Mouse (Mus musculus): Measurements from ENCODE around the gene Gpr4. TPM values are rescaled to one million over a fixed set of nuclear protein-coding genes. Genes with fewer than 3 reads are reported as not detected.

The Gpr4 gene
- total RNA-seq, 2 experiments from 2014 or later: 3.7 to 4.3 TPM

DNA sequence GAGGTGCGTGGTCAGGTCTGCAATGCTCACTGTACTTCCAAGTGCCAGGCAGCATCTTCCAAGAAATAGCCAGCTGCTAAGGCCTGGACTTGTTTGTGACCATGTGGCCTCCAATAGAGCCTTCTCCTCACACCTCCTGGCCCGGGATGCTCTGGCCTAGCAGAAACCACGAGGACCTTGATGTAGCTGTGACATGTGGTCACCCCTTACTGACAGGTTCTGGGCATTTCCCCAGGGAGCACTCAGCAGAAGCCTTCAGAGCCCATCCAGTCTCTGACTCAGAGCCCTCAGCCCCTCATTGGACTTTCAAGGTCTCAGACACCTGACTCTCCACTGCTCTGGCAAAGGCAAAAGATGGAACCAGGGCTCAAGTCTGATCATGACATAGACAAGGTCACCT is 32.7 kb downstream of the Gpr4 start:
- intact Hi-C loops (cut with DNase I): no loop called here
- no peak for DNase-seq (ENCODE audit: low spot score in 2 of 2)

DNA sequence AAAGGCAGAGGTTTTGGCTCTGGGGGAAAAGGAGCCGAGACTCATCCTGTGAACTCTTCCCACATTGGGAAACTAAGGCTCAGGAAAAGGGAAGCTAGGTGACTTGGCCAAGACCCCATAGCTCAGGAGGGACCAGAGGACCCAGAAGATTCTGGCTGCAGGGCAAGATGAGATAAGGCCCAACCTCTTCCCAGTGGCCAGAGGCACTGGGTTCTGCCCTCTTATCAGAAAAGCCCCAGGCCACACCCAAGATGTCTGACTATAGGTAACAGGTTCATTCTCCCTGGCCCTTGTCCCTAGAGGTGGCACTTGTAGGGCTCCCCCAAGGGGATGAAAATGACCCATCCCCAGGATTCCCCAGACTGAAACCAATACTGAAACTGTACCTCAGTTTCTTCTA is 34.5 kb downstream of the Gpr4 start:
- intact Hi-C loops (cut with DNase I): no loop called here
- DNase-seq (ENCODE audit: low spot score in 2 of 2): no peak

- DNase-seq (ENCODE audit: low spot score in 2 of 2): no peak
- intact Hi-C loops (cut with DNase I): no loop called here
Measured at GRCm38 (mm10) chr7:19247511-19247910, 35.2 kb downstream of the Gpr4 start.

DNA sequence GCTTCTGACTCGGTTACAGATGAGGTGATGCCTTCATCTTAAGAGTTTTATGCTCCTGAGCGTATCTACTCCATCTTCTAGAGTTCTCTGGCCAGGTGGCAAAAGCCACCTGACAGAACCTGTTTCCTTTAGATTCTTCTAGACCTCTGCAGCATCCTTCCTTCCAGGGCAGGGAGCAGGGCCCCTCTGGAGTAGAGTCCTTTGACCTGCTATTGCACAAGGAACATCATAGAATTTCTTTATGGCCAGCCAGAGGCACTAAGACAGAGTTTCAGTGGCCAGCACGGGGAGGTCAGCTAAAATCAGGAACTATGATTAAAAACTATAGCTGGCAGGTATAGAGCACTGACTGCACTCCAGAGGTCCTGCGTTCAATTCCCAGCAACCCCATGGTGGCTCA is 39.7 kb downstream of the Gpr4 start:
- no peak for DNase-seq (ENCODE audit: low spot score in 2 of 2)
- intact Hi-C loops (cut with DNase I): no loop called here

DNA sequence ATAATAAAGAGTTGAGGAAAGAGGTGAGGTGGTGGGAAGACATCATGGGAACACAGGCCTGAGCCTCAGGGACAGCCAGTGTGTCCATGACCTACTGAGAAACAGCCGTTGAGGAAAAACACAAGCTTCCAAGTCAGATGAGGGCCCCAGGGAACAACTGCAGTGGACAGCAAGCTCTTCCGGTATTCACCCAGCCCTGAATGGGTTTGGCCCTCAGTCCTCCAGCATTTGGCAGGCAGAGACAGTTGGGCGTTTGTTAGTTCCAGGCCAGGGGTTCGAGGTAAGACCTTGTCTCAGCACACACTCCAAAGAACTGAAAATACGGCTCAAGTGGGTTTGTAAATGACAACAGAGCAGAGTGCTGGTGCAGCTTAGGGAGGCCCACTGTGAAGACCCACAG is 41.1 kb downstream of the Gpr4 start:
- intact Hi-C loops (cut with DNase I): no loop called here
- DNase-seq (ENCODE audit: low spot score in 2 of 2): no peak

- no peak for DNase-seq (ENCODE audit: low spot score in 2 of 2)
- intact Hi-C loops (cut with DNase I): no loop called here
Measured at GRCm38 (mm10) chr7:19255395-19255794, 43.1 kb downstream of the Gpr4 start.

- intact Hi-C loops (cut with DNase I): no loop called here
- DNase-seq (ENCODE audit: low spot score in 2 of 2): no peak
Measured at GRCm38 (mm10) chr7:19256567-19256966, 44.2 kb downstream of the Gpr4 start.

DNA sequence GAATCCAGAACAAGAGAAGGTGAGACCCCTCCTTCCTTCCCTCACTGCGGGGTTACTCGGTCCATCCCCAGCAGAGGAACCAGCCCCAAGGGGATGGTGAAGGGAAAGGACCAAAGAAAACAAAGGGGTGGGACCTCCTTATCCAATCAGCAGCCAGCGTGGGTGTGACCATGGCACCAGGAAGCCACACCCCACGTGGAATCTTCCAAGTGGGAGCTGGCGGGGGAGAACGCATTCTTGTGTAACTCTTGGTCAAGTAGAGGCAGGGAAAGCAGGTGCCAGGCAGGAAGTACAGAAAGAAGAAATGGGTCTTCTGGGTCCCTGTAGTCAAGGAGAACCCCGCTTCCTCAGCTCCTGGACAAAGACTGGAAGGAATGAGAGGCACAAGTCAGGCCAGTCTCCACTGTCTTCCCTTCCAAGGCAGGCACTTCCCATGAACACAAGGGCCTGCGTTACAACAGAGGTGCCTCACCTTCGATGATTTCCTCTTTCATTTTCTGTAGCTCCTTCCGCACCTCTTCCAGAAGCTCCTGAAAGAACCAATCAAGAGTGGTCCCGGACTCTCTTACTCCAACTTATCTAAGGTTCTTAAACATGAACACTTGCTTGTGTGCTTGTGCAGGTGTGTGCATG is 45.2 kb downstream of the Gpr4 start:
- intact Hi-C loops (cut with DNase I): no loop called here
- peak; percentile 52 to 57 for DNase-seq (ENCODE audit: low spot score in 2 of 2)

- DNase-seq (ENCODE audit: low spot score in 2 of 2): peak in 1 of 2 experiments; percentile 20
- intact Hi-C loops (cut with DNase I): no loop called here
Measured at GRCm38 (mm10) chr7:19258336-19258735, 46.0 kb downstream of the Gpr4 start.

- DNase-seq (ENCODE audit: low spot score in 2 of 2): no peak
- intact Hi-C loops (cut with DNase I): no loop called here
Measured at GRCm38 (mm10) chr7:19265147-19265546, 52.8 kb downstream of the Gpr4 start.

DNA sequence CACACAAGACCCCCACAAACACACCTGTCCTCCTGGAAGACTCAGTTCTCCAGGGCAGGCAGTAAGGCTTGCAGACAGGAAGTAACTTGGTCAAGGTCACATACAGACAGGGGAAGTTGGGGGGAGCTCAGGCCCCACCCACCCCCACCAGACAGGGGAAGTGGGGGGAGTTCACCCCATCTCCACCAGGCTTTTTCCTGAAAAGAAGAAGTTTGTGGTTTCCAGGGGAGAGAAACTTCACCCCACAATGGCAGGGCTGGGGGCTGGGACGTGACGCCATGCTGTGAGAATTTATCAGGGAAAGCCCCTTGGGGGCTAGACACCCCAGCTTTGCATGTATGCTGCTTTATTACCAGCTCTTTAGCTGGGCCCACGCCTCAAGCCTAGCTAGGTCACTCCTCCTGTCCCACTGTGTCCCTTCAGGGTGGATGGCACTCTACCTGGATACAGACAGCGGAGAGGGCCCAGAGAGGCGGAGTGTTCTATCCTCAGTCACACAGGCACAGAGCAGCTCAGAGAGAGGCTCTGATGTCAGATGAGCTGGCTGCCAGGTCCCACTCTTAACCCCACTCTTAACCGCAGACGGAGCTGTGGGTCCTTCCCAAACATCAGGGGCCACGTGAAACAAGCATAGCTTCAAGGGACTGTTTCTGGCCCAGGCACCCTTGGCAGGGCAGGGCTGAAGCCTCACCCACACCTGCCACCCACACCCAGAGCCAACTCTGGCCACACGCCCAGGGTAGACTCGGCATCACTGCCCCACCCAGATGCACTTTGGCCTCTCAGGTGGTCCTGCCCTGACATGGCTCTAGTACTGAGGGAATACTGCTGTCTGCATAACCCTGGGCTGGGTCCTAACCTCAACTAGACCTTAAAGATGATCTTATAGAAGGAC is 53.8 kb downstream of the Gpr4 start:
- peak in 1 of 2 experiments; percentile 44 for DNase-seq (ENCODE audit: low spot score in 2 of 2)
- intact Hi-C loops (cut with DNase I): no loop called here

DNA sequence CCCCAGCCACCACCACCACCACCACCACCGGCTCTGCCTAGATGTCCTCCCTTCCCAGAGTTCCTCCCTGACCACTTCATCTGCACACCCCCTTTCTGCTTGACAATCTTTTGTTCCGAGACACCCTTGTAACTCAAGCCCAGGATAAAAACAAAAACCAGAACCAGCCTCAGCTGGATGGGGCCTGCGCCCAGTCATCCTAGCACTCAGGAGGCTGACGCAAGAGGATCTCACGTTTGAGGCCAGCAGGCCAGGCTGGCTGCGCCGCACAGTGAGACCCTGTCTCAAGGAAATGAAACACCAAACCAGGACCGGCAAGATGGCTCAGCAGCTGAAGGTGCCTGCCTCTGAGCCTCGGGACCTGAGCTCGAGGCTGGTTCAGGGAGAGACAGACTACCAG is 54.7 kb downstream of the Gpr4 start:
- intact Hi-C loops (cut with DNase I): no loop called here

DNA sequence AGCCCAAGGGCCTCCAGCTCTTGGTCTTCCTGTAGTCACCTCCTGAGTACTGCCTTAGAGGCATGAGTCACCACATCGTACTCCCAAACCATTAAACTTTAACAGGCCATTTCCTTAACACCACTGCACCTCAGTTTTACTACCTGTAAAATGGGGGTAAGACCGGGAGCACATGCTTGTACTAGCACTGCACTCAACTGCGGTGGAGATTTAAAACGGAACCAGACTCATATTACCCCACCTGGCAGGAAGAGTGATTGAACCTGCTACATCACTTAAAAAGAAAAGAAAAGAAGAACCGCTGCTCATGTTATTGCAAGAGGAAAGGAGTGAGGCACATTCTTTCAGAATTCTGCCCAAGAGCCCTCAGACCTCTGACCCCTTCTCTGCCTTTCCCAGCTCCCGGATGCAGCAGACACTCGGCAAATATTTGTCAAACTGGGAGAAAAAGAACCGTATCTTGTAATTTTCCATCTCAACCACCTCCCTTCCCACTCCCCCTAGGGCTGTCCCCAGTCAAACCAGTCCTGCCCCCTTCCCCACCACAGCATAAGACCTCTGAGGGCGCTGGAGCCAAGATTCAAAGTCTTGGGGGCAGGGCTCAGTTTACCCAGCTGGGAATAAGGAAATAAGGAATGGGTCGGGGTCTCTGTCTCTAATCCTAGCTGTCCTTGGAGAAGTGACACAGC is 56.8 kb downstream of the Gpr4 start:
- intact Hi-C loops (cut with DNase I): no loop called here
- no peak for DNase-seq (ENCODE audit: low spot score in 2 of 2)

More for the DNA sequence above, 54.7 kb downstream of the Gpr4 start:
- no peak for DNase-seq (ENCODE audit: low spot score in 2 of 2)

DNA sequence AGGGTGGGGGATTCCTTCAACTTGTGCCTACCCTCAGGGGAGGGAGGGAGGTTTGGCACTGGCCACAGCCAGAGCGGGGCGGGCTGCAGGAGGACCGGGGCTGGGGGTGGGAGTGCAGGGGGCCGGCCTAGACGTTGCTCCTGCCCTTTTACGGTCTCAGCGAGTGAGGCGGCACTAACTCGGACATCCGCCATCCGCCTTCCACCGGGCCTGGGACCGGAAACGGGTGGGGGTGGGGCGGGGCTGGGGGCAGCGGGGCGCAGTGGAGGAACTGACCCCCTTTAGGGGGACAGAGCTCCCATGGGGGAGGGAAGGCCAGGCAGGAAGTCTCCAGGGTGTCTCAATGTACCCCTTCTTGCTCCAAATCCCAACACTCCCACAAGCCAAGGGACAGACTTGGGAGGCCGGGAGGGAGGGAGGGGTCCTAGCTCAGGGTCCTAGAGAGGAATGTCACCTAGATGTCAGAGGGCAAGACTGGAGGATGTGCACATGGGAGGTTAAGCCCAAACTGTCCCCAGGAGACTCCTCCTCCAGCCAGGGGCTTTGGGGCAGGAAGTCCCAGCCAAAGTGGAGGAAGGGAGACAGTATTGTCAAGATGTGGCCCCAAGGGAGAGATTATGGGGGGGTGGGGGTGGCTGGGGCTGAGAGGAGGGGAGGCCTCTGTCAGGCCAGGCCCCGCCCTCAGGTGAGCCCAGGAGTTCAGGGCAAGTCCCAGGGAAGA is 57.5 kb downstream of the Gpr4 start:
- DNase-seq (ENCODE audit: low spot score in 2 of 2): no peak
- intact Hi-C loops (cut with DNase I): no loop called here

DNA sequence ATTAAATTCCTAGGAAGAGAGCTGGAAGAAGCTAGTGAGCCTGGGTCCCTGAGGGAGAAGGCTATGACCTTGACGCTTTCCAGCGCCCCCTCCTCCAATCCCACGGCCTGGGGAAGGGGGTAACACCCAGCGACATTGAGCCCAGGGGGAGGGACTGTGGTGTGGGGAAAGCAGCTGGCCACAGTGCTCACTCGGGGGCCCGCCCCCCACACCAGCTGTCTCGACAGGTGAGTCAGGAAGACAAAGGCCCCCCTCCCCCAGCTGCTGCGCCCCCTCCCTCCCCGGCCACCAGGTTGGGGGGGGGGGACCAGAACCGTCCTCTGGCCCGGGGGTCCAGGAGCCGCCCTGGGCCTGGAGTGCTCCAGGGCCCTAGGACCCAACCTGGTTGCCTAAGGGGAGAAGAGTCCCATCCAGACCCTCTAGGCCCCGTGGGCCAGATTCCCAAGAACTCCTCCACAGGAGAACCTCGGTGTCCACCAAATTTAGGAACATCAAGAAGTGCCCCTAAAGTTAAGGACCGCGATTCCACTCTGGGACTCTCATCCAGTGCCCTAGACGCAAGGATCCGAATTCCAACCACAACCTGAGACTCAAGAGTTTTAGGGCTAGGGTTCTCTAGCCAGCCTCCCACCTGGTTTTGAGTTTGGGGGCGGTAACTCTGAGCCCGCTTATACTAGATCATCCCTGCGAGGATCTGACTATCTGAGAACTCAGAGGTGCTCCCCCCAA is 58.3 kb downstream of the Gpr4 start:
- intact Hi-C loops (cut with DNase I): loop anchor here (1.0 kb wide), 1 partner anchor 42 kb away; the partner anchor contains the start of gene Opa3
- no peak for DNase-seq (ENCODE audit: low spot score in 2 of 2)

DNA sequence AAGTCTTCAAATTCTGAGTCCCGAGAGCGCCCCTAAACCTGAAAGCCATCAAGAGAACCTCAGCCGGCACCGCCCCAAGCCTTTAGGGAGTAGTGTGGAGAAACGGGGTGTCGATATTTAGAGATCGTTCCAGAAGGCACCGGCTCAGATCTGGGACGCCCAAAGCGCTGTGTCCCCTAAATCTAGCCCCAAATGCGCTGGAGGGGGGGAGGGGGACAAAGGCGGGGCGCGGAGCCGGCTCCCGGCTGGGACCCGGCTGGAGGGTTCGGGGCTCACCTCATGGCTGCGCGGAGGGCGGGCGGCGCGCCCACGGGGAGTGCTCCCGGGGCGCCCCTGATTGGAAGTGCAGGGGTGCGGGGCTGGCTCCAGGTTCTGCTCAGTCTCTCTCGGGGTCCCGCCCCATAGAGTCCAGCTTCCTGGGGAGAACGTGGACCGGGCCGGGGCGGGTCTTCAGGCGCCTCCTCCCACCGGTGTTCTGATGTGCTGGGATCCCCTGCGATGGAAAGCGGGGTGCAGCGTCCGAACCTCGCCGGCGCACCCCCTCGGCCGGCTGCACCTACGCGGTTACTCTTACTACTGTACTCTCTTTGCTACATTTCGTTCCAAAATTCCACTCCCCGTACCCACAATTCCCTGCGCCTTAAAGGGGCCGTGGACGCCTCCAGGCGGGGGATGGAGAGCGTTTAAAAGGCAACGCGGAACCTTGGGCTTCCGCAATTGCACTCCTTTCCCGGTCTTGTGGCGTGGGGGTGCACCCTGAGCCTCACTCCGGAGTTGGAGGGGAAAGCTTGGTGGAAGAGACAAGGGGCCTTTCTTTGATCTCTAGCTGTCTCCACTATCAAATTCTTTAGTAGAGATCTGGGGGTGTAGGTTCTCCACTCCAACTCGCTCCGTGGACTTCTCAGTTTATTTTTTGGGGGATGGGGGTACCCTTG is 59.2 kb downstream of the Gpr4 start, which contains the start of gene Vasp:
Gene Vasp, minus strand, starts transcription at position 580 of the 935 bp plus-strand sequence.
- intact Hi-C loops (cut with DNase I): loop anchor here (1.0 kb wide), 1 partner anchor 43 kb away; the partner anchor contains the start of gene Opa3
- peak; percentile 86 to 91 for DNase-seq (ENCODE audit: low spot score in 2 of 2)

DNA sequence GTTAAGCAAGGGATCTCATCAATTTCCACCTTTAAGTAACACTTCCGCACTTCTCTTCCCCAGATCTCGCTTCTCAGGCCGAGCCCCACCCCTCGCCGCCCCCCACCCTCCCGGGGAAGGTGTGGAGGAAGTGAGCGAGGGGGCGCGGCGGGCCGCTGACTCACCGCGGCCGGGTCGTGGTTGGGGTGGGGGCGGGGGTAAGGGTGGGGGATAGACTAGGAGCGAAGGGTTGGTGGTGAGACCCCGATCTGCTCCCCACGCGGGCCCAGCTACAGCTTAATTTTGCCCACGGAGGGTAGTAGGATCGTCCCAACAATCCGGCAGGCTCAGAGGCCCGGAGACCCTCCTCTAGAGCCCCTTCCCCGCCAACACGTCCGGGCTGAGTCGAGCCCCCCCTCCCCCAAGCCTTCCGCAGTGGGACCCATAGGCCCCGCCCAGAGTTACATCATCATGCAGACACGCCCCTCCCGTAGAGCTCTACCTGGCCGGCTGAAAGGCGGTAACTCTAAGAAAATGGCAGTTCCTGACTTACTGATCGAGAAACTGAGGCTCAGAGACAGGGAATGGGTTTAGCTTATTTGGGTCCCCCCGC is 59.9 kb downstream of the Gpr4 start:
- intact Hi-C loops (cut with DNase I): no loop called here
- DNase-seq (ENCODE audit: low spot score in 2 of 2): peak; percentile 32 to 33

Measured in left cerebral cortex, postnatal 25 days (tissue).